Mouse (Mus musculus): ENCODE measurements around the gene Sart3. TPM values are rescaled to one million over a fixed set of nuclear protein-coding genes. Genes with fewer than 3 reads are reported as not detected.

Sart3 gene
- 15.8 and 22.3 TPM in 2 replicates for total RNA-seq (2014; rRNA removed; ENCODE audit: low replicate concordance)
- polyA plus RNA-seq (2015; fragmentation: Nextera tagmentation; extraction: Ambion mirVana), result 11.9 and 12.8 TPM in 2 replicates

DNA sequence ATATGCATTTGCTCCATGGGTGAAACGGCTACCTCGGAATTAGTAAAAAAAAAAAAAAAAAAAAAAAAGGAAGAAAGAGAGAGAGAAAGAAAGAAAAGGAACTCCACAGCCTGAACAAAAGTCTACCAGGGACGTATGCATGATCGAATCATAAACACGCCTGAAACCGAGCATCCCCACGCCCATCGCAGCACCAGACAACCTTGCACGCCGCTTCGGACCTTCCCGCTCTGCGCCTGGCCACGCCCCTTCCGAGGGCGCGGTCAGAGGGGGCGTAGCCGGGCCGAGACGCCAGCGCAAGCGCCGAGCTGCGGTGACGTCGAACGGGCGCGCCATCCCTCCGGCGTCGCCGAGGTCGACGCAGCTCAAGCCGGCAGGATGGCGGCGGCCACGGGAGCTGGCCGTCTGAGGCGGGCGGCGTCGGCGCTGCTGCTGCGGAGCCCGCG, at the start of gene Sart3, which contains the start of gene Iscu:
Gene Sart3, minus strand, starts transcription at position 61 of the 446 bp plus-strand sequence.
Gene Iscu, plus strand, starts transcription at position 299 of the 446 bp plus-strand sequence.
- no peaks in the 10 kb centered on the region for H3K27me3 ChIP-seq (ENCODE audit: control insufficient read depth, insufficient read depth, low read length)
- under 1% methylated on average over 49 of the region's 49 CpGs for WGBS
- ATAC-seq (ENCODE audit: insufficient read depth, low read depth) (peak; percentile 91), DNase-seq (ENCODE audit: low spot score) (peak; percentile 92)
- peaks cover 38% of the 10 kb centered on the region for H3K36me3 ChIP-seq (replicated peaks; ENCODE audit: control insufficient read depth, insufficient read depth, low read length)
- peak within 1 kb of the TSS; percentile 79 for H3K4me3 ChIP-seq (ENCODE audit: low read depth, low read length)
- peaks cover 14% of the 10 kb centered on the region for H3K4me1 ChIP-seq (ENCODE audit: control insufficient read depth, insufficient read depth)
- peak within 1 kb of the TSS; percentile 97 for H3K4me2 ChIP-seq (ENCODE audit: low read depth, low read length)
- H3K9me3 ChIP-seq (replicated peaks; ENCODE audit: control insufficient read depth, low read length), result no peaks in the 10 kb centered on the region
- H3K9ac ChIP-seq (replicated peaks; ENCODE audit: low read depth, low read length), result peak within 1 kb of the TSS; percentile 72
- peak within 1 kb of the TSS; percentile 97 for H3K27ac ChIP-seq (ENCODE audit: low read depth)
- no peak for TF ChIP-seq EP300 (IDR thresholded peaks at IDR 0.05; ENCODE audit: low read depth)
- no peak for TF ChIP-seq CTCF (IDR thresholded peaks at IDR 0.05; ENCODE audit: low read depth)

DNA sequence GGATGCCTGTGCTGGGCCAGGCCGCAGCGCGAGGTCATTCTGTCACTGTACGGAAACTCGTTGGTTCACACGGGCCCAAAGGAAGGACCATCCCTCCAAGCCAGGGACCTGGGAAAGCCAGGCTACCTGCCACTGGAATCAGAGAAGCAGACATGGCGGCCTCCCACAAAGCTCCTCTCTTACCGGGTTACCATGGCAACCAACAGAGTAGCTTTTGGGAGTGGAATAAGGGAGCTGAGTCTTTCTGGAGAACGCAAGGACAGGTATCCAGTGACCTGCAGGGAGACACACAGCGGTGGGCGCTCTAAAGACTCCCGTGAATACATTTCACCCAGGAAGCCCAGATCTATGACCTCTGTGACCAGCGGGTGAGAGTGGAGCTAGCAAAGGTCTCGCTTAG, 46.3 kb upstream of the Sart3 start:
- Histone ChIP-seq H3K4me1 (ENCODE audit: control insufficient read depth, insufficient read depth) (no peaks in the 10 kb centered on the region), H3K4me3 (ENCODE audit: low read depth, low read length) (no peak overlapping the region), H3K4me2 (ENCODE audit: low read depth, low read length) (no peak overlapping the region), H3K9me3 (replicated peaks; ENCODE audit: control insufficient read depth, low read length) (no peaks in the 10 kb centered on the region), H3K36me3 (replicated peaks; ENCODE audit: control insufficient read depth, insufficient read depth, low read length) (no peaks in the 10 kb centered on the region), H3K27ac (ENCODE audit: low read depth) (no peak overlapping the region), H3K9ac (replicated peaks; ENCODE audit: low read depth, low read length) (no peak overlapping the region), H3K27me3 (ENCODE audit: control insufficient read depth, insufficient read depth, low read length) (0 out of 2 replicates have a peak, but pooled peaks cover 3% of the 10 kb centered on the region)
- ATAC-seq (ENCODE audit: insufficient read depth, low read depth) (no peak), DNase-seq (ENCODE audit: low spot score) (no peak)
- TF ChIP-seq EP300 (IDR thresholded peaks at IDR 0.05; ENCODE audit: low read depth), result no peak
- no peak for TF ChIP-seq CTCF (IDR thresholded peaks at IDR 0.05; ENCODE audit: low read depth)
- WGBS, result 59% methylated on average over 14 of the region's 14 CpGs

DNA sequence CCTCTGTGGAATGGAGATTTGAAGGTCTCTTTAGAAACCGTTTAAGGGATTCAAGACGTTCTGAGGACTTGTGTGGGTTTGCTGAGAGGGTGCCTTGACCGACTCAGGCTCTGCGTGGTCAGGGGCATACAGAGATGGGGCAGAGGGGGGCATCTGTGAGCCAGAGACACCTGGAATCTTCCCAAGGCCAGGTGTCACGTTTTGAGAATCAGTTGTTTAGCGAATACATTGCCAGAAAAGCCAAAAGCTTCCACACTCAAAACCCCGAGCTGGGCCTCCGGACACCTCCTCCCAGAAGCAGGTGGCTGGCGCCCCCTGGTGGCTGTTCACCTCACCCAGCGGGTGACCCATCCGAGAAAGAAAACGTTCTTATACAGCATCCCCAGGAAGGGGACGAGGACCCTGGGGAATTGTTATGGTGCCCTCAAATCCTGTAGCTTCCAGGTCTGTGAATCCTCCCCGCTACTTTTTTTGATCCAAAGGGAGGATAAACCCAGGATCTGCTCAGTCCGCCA, 43.4 kb upstream of the Sart3 start:
- DNase-seq (ENCODE audit: low spot score) (peak; percentile 62), ATAC-seq (ENCODE audit: insufficient read depth, low read depth) (no peak)
- H3K36me3 ChIP-seq (replicated peaks; ENCODE audit: control insufficient read depth, insufficient read depth, low read length), result no peaks in the 10 kb centered on the region
- 0 out of 2 replicates have a peak, but pooled peaks cover 3% of the 10 kb centered on the region for H3K27me3 ChIP-seq (ENCODE audit: control insufficient read depth, insufficient read depth, low read length)
- no peak overlapping the region for H3K4me2 ChIP-seq (ENCODE audit: low read depth, low read length)
- H3K9ac ChIP-seq (replicated peaks; ENCODE audit: low read depth, low read length), result no peak overlapping the region
- no peak overlapping the region for H3K27ac ChIP-seq (ENCODE audit: low read depth)
- 14% methylated on average over 15 of the region's 15 CpGs for WGBS
- H3K4me1 ChIP-seq (ENCODE audit: control insufficient read depth, insufficient read depth), result no peaks in the 10 kb centered on the region
- H3K9me3 ChIP-seq (replicated peaks; ENCODE audit: control insufficient read depth, low read length), result 0 out of 2 replicates have a peak, but pooled peaks cover 3% of the 10 kb centered on the region
- H3K4me3 ChIP-seq (ENCODE audit: low read depth, low read length), result no peak overlapping the region
- peak; percentile 77 for TF ChIP-seq CTCF (IDR thresholded peaks at IDR 0.05; ENCODE audit: low read depth)
- no peak for TF ChIP-seq EP300 (IDR thresholded peaks at IDR 0.05; ENCODE audit: low read depth)

DNA sequence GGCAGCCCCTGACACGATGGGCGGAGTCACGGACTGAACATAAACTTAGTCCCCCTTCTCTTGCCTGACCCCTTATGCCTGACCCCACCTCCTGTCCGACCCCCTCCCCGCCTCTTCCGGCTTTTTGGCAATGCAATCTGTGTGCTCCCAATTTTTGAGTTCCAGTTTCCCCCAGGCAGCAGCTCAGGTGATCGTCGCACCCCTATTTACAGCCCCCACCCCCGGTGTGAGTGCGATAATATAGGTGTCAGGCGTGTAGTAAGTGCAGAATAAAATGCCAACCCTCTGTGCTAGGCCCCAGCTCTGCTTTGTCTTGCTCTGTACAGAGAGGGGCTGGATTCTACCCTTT, 42.7 kb upstream of the Sart3 start:
- H3K27ac ChIP-seq (ENCODE audit: low read depth), result no peak overlapping the region
- H3K9ac ChIP-seq (replicated peaks; ENCODE audit: low read depth, low read length), result no peak overlapping the region
- 0 out of 2 replicates have a peak, but pooled peaks cover 3% of the 10 kb centered on the region for H3K27me3 ChIP-seq (ENCODE audit: control insufficient read depth, insufficient read depth, low read length)
- H3K9me3 ChIP-seq (replicated peaks; ENCODE audit: control insufficient read depth, low read length), result 0 out of 2 replicates have a peak, but pooled peaks cover 3% of the 10 kb centered on the region
- H3K4me1 ChIP-seq (ENCODE audit: control insufficient read depth, insufficient read depth), result no peaks in the 10 kb centered on the region
- H3K4me3 ChIP-seq (ENCODE audit: low read depth, low read length), result no peak overlapping the region
- TF ChIP-seq EP300 (IDR thresholded peaks at IDR 0.05; ENCODE audit: low read depth) (no peak), CTCF (IDR thresholded peaks at IDR 0.05; ENCODE audit: low read depth) (no peak)
- H3K4me2 ChIP-seq (ENCODE audit: low read depth, low read length), result no peak overlapping the region
- DNase-seq (ENCODE audit: low spot score) (no peak), ATAC-seq (ENCODE audit: insufficient read depth, low read depth) (no peak)
- 50% methylated on average over 11 of the region's 11 CpGs for WGBS
- no peaks in the 10 kb centered on the region for H3K36me3 ChIP-seq (replicated peaks; ENCODE audit: control insufficient read depth, insufficient read depth, low read length)

DNA sequence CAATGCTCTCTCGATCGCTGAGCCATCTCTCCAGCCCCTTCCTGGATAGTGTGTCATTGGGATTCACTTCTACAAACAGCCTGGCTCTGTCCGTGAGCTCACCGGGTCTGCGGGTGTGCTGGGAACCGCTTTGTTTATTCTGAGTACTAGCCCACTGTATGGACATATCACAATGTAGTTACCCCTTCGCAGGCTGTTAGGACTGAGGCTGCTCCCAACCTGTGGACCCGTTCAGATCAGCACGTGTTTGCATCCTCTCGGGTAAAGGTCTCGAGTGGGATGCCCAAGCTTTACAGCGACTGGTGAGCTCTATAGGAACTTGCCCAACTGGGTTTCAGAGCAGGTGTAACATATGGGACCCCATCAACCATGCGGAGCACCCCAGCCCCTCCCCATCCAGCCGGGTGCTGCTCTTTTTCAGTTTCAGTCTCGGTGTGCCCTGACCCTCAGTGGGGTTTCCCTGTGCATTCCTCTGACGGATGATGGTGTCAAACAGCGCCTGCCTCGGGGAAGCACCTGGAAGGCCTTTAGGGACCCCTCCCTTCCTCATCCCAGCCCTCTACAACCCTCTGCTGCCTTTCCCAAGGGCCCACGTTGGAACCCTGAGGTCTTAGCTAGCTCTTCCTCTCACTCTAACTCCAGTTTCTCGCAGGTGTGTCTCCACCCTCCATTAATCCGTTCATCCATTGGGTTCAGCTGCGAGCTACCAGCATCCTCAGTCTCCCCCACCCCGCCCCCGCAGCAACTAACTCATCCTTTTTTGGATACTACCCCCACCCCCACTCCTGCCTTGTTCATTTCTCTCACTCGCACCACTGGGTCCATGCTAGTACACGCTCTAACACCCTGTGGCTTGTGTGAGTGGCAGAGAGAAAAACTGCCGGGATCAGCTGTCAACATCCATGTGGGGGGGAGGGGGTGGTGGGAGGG, 42.1 kb upstream of the Sart3 start:
- 0 out of 2 replicates have a peak, but pooled peaks cover 3% of the 10 kb centered on the region for H3K9me3 ChIP-seq (replicated peaks; ENCODE audit: control insufficient read depth, low read length)
- no peak for DNase-seq (ENCODE audit: low spot score)
- no peak overlapping the region for H3K4me3 ChIP-seq (ENCODE audit: low read depth, low read length)
- 0 out of 2 replicates have a peak, but pooled peaks cover 3% of the 10 kb centered on the region for H3K27me3 ChIP-seq (ENCODE audit: control insufficient read depth, insufficient read depth, low read length)
- no peak overlapping the region for H3K9ac ChIP-seq (replicated peaks; ENCODE audit: low read depth, low read length)
- 33% methylated on average over 27 of the region's 27 CpGs for WGBS
- H3K36me3 ChIP-seq (replicated peaks; ENCODE audit: control insufficient read depth, insufficient read depth, low read length), result no peaks in the 10 kb centered on the region
- no peak overlapping the region for H3K27ac ChIP-seq (ENCODE audit: low read depth)
- H3K4me1 ChIP-seq (ENCODE audit: control insufficient read depth, insufficient read depth), result no peaks in the 10 kb centered on the region
- TF ChIP-seq CTCF (IDR thresholded peaks at IDR 0.05; ENCODE audit: low read depth), result no peak
- no peak for TF ChIP-seq EP300 (IDR thresholded peaks at IDR 0.05; ENCODE audit: low read depth)
- no peak for ATAC-seq (ENCODE audit: insufficient read depth, low read depth)
- no peak overlapping the region for H3K4me2 ChIP-seq (ENCODE audit: low read depth, low read length)

Data from heart, postnatal 0 days (tissue).